Mouse (Mus musculus) C2C12 (cell line): ENCODE measurements around the gene Lsm14b. TPM values are rescaled to one million over a fixed set of nuclear protein-coding genes. Genes with fewer than 3 reads are reported as not detected.

ENCODE experiments used
- H3K27me3 ChIP-seq: one replicate; pipeline ENCODE4 v1.6.1; 2011; ENCODE audit not compliant: control insufficient read depth, insufficient read depth, insufficient read length
- H3K36me3 ChIP-seq: one replicate; pipeline ENCODE4 v1.6.1; 2011; ENCODE audit not compliant: control insufficient read depth, insufficient read depth
- H3K4me3 ChIP-seq: one replicate; pipeline ENCODE4 v1.5.1; 2011; ENCODE audit warnings: mild to moderate bottlenecking, control low read depth; ENCODE audit not compliant: poor library complexity, insufficient read depth, severe bottlenecking
- H3K79me2 ChIP-seq: one replicate; pipeline ENCODE4 v1.6.1; 2011; ENCODE audit not compliant: control insufficient read depth, insufficient read depth
- H3K79me3 ChIP-seq: one replicate; pipeline ENCODE4 v1.6.1; 2011; ENCODE audit warnings: low read depth, control low read depth
- H3ac ChIP-seq: one replicate; pipeline ENCODE3; 2011; ENCODE audit warnings: low read depth; ENCODE audit not compliant: control insufficient read depth, insufficient read length
- CEBPB ChIP-seq: IDR thresholded peaks from one replicate; pipeline ENCODE4 v1.6.1; 2011; ENCODE audit warnings: low read depth, mild to moderate bottlenecking, control low read depth, moderate library complexity
- CTCF ChIP-seq: IDR thresholded peaks from one replicate; pipeline ENCODE4 v1.5.1; 2011; ENCODE audit not compliant: control insufficient read depth, insufficient read depth, insufficient read length
- FOSL1 ChIP-seq: IDR thresholded peaks from one replicate; pipeline ENCODE4 v1.8.0; 2011; ENCODE audit warnings: mild to moderate bottlenecking, low read length; ENCODE audit not compliant: poor library complexity, insufficient read depth, severe bottlenecking
- MAX ChIP-seq: IDR thresholded peaks from one replicate; pipeline ENCODE4 v1.6.1; 2011; ENCODE audit warnings: mild to moderate bottlenecking, control low read depth
- MYOD1 ChIP-seq: IDR thresholded peaks from one replicate; pipeline ENCODE4 v1.6.1; 2011; ENCODE audit warnings: low read depth; ENCODE audit not compliant: control insufficient read depth, insufficient read length
- MYOG ChIP-seq: IDR thresholded peaks from one replicate; pipeline ENCODE4 v1.6.1; 2011; ENCODE audit not compliant: control insufficient read depth, insufficient read length; ENCODE audit errors: extremely low read depth
- USF1 ChIP-seq: IDR thresholded peaks from one replicate; pipeline ENCODE4 v1.6.1; 2011; ENCODE audit warnings: low read depth, mild to moderate bottlenecking, control low read depth, moderate library complexity
- polyA plus RNA-seq: library from polyadenylated mRNA; unstranded; fragments of >200 nt; fragmentation: generic; extraction: Trizol; gene quantifications from one replicate; pipeline ENCODE4 v1.2.1, GENCODE M21; 2012; ENCODE audit warnings: missing spikeins

The Lsm14b gene
- polyA plus RNA-seq, 1 experiment, result 35.2 TPM

GRCm38 (mm10) chr2:180083063-180083462 is 58.3 kb downstream of the Lsm14b start:
- Histone ChIP-seq H3K79me2 (no peaks in the 10 kb centered on the region), H3K36me3 (peaks cover 32% of the 10 kb centered on the region), H3K4me3 (no peak overlapping the region), H3K79me3 (no peaks in the 10 kb centered on the region), H3K27me3 (no peaks in the 10 kb centered on the region), H3ac (no peak overlapping the region)
- TF ChIP-seq MAX, result no peak
- TF ChIP-seq USF1, result no peak
- no peak for TF ChIP-seq CEBPB
- TF ChIP-seq CTCF, result no peak
- no peak for TF ChIP-seq FOSL1
- no peak for TF ChIP-seq MYOG
- no peak for TF ChIP-seq MYOD1

GRCm38 (mm10) chr2:180084565-180084964 is 59.8 kb downstream of the Lsm14b start:
- TF ChIP-seq CTCF, result no peak
- Histone ChIP-seq H3K36me3 (peaks cover 32% of the 10 kb centered on the region), H3ac (no peak overlapping the region), H3K79me3 (no peaks in the 10 kb centered on the region), H3K79me2 (no peaks in the 10 kb centered on the region), H3K27me3 (peaks cover 10% of the 10 kb centered on the region), H3K4me3 (no peak overlapping the region)

Other genes starting within 250 kb of the Lsm14b start
- 6.9 TPM for gene Taf4, start 48.3 kb upstream of the Lsm14b start, polyA plus RNA-seq
- 559 TPM for gene Psma7, start 17.4 kb downstream of the Lsm14b start, polyA plus RNA-seq
- gene Ss18l1, start 17.5 kb downstream of the Lsm14b start, polyA plus RNA-seq, result 0.96 TPM
- 18.0 TPM for gene Mtg2, start 45.6 kb downstream of the Lsm14b start, polyA plus RNA-seq
- not detected for gene Hrh3, start 79.5 kb downstream of the Lsm14b start, polyA plus RNA-seq
- 9.2 TPM for gene Osbpl2, start 94.3 kb downstream of the Lsm14b start, polyA plus RNA-seq
- 204 TPM for gene Adrm1, start 146.5 kb downstream of the Lsm14b start, polyA plus RNA-seq
- 47.4 TPM for gene Lama5, start 200.9 kb downstream of the Lsm14b start, polyA plus RNA-seq
- 5,244 TPM for gene Rps21, start 232.4 kb downstream of the Lsm14b start, polyA plus RNA-seq
- gene Cables2, start 248.5 kb downstream of the Lsm14b start, polyA plus RNA-seq, result 7.9 TPM